Mouse (Mus musculus) layer of hippocampus, adult 18-20 months (tissue): ENCODE results near the gene Vmn1r83. TPM values are rescaled to one million over a fixed set of nuclear protein-coding genes. Genes with fewer than 3 reads are reported as not detected.

Experiments used
- DNase-seq, 2 experiments: peaks; one replicate each; pipeline ENCODE4 v3.0.0; 2022; ENCODE audit warnings: low spot score in 2 of 2
- long read RNA-seq: library from polyadenylated mRNA; stranded (forward); transcript quantifications from one replicate; pipeline ENCODE4 v2.0.0, GENCODE M21; 2021
- microRNA-seq, 2 experiments: library from miRNA; unstranded; fragments of <30 nt; microRNA quantifications; one replicate each; pipeline ENCODE4 v1.2.0; 2021
- total RNA-seq, 2 experiments: library from RNA; stranded (reverse); gene quantifications; 2 replicates each; pipeline ENCODE4 v1.2.3; 2021

Gene Vmn1r83
- total RNA-seq, result not detected
- long read RNA-seq, result 0 reads

DNA sequence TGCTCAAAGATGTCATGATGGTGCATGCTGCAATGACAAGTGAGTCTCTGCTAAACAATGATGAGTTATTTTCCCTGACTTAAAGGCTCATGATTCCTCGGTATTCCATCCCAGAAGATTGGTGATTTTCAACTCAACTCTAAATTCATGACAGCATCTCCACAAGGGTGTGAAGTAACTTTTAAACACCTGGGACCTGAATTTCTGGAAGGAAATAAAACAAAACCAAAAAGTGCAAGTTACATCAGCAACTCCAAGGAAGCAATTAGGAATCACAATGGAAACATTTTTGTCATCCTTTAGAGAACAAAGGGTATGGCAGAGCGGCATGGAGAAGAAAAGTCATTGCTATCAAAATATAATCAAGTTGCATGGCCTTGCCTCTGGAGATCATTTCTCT lies at the start of gene Vmn1r83:
Vmn1r83 (minus strand) TSS at position 101 of the 400 bp plus-strand sequence.
- no peak for DNase-seq

GRCm38 (mm10) chr7:12369173-12369572 lies 39.9 kb upstream of the Vmn1r83 start, which contains the start of gene Vmn1r84:
Gene Vmn1r84, minus strand, starts transcription at chr7:12369273.
- no peak for DNase-seq

- DNase-seq, result no peak
Measured at GRCm38 (mm10) chr7:12300130-12300529, 29.2 kb downstream of the Vmn1r83 start, which contains the start of gene Vmn1r82. Gene Vmn1r82, plus strand, starts transcription at chr7:12300430.

Small RNA genes lying within 50 kb of the gene (microRNA-seq; reads per million reads assigned to microRNA genes)
- gene Gm23521, result 0 reads per million in 2 experiments

Other genes with a start within 250 kb of the Vmn1r83 start
- not detected for gene Vmn1r78, start 179.2 kb downstream of the Vmn1r83 start, total RNA-seq
- gene Vmn1r79, start 158.2 kb downstream of the Vmn1r83 start, total RNA-seq, result not detected
- not detected for gene Vmn1r80, start 140.2 kb downstream of the Vmn1r83 start, total RNA-seq
- not detected for gene Vmn1r81, start 61.2 kb downstream of the Vmn1r83 start, total RNA-seq
- gene Vmn1r82, start 29.1 kb downstream of the Vmn1r83 start, total RNA-seq, result not detected
- gene Vmn1r84, start 39.8 kb upstream of the Vmn1r83 start, total RNA-seq, result not detected
- 10 to 100 TPM; 11.2 to 12.2 TPM for gene Zfp551, start 93.3 kb upstream of the Vmn1r83 start, total RNA-seq
- 10 to 100 TPM; 11.1 to 11.3 TPM for gene Zfp606, start 148.8 kb upstream of the Vmn1r83 start, total RNA-seq
- not detected for gene 2900092C05Rik, start 183.0 kb upstream of the Vmn1r83 start, total RNA-seq